Mouse (Mus musculus) limb, embryonic 14.5 days (tissue): ENCODE data around the gene Gm28372. TPM values are rescaled to one million over a fixed set of nuclear protein-coding genes. Genes with fewer than 3 reads are reported as not detected.

ENCODE experiments used
- ATAC-seq: fragments of 200-750 bp; cut with Nextera tagmentation; 2 replicates; pipeline ENCODE4 v1.8.0; 2017; ENCODE audit warnings: low read depth, moderate number of reproducible peaks, moderate TSS enrichment; ENCODE audit not compliant: low FRiP score
- DNase-seq: peaks from one replicate; pipeline ENCODE4 v3.0.0-alpha.2; 2015; ENCODE audit warnings: low spot score
- H3K27ac ChIP-seq: fragments of 300-500 bp; sonication (generic); replicated peaks from 2 replicates; pipeline ENCODE4 v1.5.1; 2014; ENCODE audit warnings: low read depth, mild to moderate bottlenecking, low read length, moderate library complexity, mixed read lengths
- H3K27me3 ChIP-seq: fragments of 300-500 bp; sonication (generic); 2 replicates; pipeline ENCODE4 v1.6.1; 2014; ENCODE audit warnings: low read length, mixed read lengths; ENCODE audit not compliant: control insufficient read depth, insufficient read depth
- H3K36me3 ChIP-seq: fragments of 300-500 bp; sonication (generic); 2 replicates; pipeline ENCODE4 v1.6.1; 2014; ENCODE audit warnings: mild to moderate bottlenecking, low read length, moderate library complexity, mixed read lengths; ENCODE audit not compliant: control insufficient read depth, insufficient read depth
- H3K4me1 ChIP-seq: fragments of 300-500 bp; sonication (generic); 2 replicates; pipeline ENCODE4 v1.6.1; 2014; ENCODE audit warnings: antibody characterized with exemption, low read length, mixed read lengths; ENCODE audit not compliant: control insufficient read depth, insufficient read depth
- H3K4me2 ChIP-seq: fragments of 300-500 bp; sonication (generic); replicated peaks from 2 replicates; pipeline ENCODE4 v1.6.1; 2014; ENCODE audit warnings: low read depth, mild to moderate bottlenecking, low read length, moderate library complexity; ENCODE audit not compliant: severe bottlenecking
- H3K4me3 ChIP-seq: fragments of 300-500 bp; sonication (generic); replicated peaks from 2 replicates; pipeline ENCODE4 v1.5.1; 2014; ENCODE audit warnings: low read length
- H3K9ac ChIP-seq: fragments of 300-500 bp; sonication (generic); 2 replicates; pipeline ENCODE4 v1.6.1; 2014; ENCODE audit warnings: mild to moderate bottlenecking, low read depth, low read length, moderate library complexity; ENCODE audit not compliant: severe bottlenecking
- H3K9me3 ChIP-seq: fragments of 300-500 bp; sonication (generic); 2 replicates; pipeline ENCODE4 v1.6.1; 2016; ENCODE audit warnings: low read length; ENCODE audit not compliant: control insufficient read depth
- POLR2A ChIP-seq: fragments of 200-500 bp; IDR thresholded peaks from 2 replicates; pipeline ENCODE4 v1.8.0; 2012; ENCODE audit warnings: inconsistent platforms, mild to moderate bottlenecking, moderate library complexity, borderline replicate concordance; ENCODE audit not compliant: insufficient read depth, insufficient read length; ENCODE audit errors: extremely low read depth
- WGBS: fragments of 180-500 bp; shearing (Covaris S2); extraction: QIAGEN DNeasy Blood & Tissue Kit; methylation state at CpG from one replicate; pipeline ENCODE4 v1.1.7; 2014; 5-methylcytosine and 5-hydroxymethylcytosine counted together
- polyA plus RNA-seq, 2 experiments: library from polyadenylated mRNA; depleted of rRNA in 1 of 2; stranded (reverse) in 1 of 2; unstranded in 1 of 2; fragments of >200 nt; fragmentation: Nextera tagmentation in 1 of 2; extraction: Ambion mirVana in 1 of 2; gene quantifications; 2 replicates each; pipeline versions ENCODE4 v1.2.1 to v1.2.3; 2012 to 2014

The Gm28372 gene
- polyA plus RNA-seq, 2 experiments = not detected

DNA sequence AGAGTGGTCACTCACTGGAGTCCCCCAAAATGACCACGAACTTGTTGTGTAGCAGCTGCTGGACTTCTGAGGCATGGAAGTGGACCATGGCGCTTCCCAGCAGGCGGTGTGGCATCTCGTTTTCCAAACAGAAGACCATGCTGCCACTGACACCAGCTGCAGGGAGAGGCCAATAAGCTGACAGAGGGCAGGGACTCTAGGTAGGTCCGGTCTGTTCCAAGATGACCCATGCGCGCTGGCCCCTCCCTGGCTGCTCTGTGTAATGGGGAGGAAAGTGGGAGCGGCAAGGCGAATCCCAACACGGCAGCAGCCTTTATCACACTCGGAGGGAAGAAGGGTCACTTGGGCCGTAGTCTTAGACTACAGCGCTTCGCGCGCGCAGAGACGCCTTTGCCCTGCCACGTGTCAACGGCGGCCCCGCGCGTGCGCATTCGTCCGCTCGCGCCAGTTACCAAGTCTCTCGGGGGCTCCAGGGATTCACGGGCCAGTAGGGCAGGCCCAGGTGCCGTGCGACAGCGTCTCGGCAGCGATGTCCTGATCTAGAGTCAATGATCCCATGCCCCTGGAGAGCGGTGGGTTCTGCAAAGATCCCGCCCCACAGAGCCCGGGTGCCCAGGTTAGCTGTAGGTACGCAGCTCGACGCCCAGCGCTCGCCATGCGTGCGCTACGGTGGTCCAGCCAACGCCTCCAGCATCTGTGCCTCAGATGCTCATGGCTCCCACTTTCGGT lies 18.5 kb downstream of the Gm28372 start:
- TF ChIP-seq POLR2A = no peak; the same call in 1 of the 2 replicates
- ATAC-seq = peak; percentile 74
- 16% methylated on average over 45 of the region's 49 CpGs for WGBS

DNA sequence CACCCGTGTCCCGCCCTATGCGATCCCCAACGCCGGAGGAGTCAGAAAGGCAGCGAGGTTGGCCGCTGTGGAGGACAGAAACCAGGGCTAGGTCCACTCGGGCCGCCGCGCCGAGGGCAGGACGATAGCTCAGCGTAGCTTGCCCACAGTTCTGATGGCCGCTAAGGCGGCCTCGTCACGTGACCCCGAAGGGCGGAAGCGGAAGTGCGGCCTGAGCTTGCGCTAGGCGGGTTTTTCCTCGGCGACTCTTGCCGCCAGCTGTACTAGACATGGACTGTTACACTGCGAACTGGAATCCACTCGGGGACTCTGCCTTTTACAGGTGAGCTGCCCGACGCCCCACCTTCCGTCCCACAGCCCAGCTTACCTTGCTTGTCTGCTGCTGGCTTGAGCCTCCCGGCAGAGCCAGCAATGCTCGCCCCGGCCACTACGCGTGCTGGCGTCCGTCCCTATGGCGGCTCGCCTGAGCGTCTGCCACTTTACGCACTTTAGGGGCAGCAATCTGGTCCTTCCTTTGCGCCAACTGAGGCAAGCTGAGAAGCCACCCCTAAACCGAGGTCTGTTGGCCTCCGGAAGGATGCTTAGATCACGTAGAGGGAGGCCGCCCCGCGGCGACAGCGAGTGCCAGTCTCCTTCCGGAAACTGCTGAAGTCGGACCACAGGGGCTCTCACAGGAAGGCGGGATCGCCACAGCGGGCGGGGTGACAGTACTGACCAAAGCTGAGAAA lies 19.3 kb downstream of the Gm28372 start, which contains the start of the genes Vps16 and Pced1a:
Gene Vps16, plus strand, starts transcription at position 214 of the 728 bp plus-strand sequence.
Gene Pced1a, minus strand, starts transcription at position 576 of the 728 bp plus-strand sequence.
- Histone ChIP-seq H3K4me1 (peaks cover 17% of the 10 kb centered on the region), H3K36me3 (0 out of 2 replicates have a peak, but pooled peaks cover 7% of the 10 kb centered on the region), H3K9ac (peak within 1 kb of the TSS; percentile 70), H3K4me2 (peak within 1 kb of the TSS; percentile 89), H3K4me3 (peak within 1 kb of the TSS; percentile 71), H3K27me3 (no peaks in the 10 kb centered on the region), H3K27ac (peak within 1 kb of the TSS; percentile 95), H3K9me3 (no peaks in the 10 kb centered on the region)
- ATAC-seq = peak; percentile 97
- peak; percentile 90 for DNase-seq
- TF ChIP-seq POLR2A = peak; percentile 80; the same call in 1 of the 2 replicates
- WGBS = under 1% methylated on average over 58 of the region's 58 CpGs

More for the DNA sequence above, 18.5 kb downstream of the Gm28372 start:
- H3K9ac ChIP-seq = peak overlapping the region; percentile 70
- H3K27me3 ChIP-seq = no peaks in the 10 kb centered on the region
- peaks cover 17% of the 10 kb centered on the region for H3K4me1 ChIP-seq
- peak overlapping the region; percentile 71 for H3K4me3 ChIP-seq
- peak overlapping the region; percentile 95 for H3K27ac ChIP-seq
- peak; percentile 68 for DNase-seq
- peak overlapping the region; percentile 89 for H3K4me2 ChIP-seq
- H3K9me3 ChIP-seq = no peaks in the 10 kb centered on the region
- peaks cover 14% of the 10 kb centered on the region for H3K36me3 ChIP-seq

DNA sequence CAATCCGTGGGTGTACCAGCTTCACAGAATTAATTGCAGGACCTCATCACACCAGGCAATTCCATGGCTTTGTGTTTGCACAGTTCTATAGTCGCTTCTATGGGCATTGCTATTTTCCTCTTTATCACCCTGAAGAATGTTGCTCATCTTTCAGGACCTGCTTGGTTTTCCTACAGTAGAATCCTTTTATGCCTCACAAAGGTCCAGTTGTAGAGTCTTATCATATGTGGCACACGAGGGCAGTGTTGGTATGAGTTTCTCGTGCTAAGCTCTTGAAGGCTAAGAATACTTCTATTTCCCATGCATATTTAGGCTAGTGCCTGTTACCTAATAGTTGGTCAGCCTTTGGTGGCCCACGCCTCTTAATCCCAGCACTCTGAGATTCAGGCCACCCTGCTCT lies 20.1 kb downstream of the Gm28372 start:
- DNase-seq (no peak), ATAC-seq (no peak)
- H3K4me1 ChIP-seq = peaks cover 17% of the 10 kb centered on the region
- H3K9me3 ChIP-seq = no peaks in the 10 kb centered on the region
- H3K27me3 ChIP-seq = no peaks in the 10 kb centered on the region
- peak overlapping the region; percentile 70 for H3K9ac ChIP-seq
- no peak for TF ChIP-seq POLR2A
- H3K4me2 ChIP-seq = peak overlapping the region; percentile 89
- H3K4me3 ChIP-seq = peak overlapping the region; percentile 71
- WGBS = 51% methylated on average over 5 of the region's 5 CpGs
- no peak overlapping the region for H3K27ac ChIP-seq
- H3K36me3 ChIP-seq = 0 out of 2 replicates have a peak, but pooled peaks cover 3% of the 10 kb centered on the region

DNA sequence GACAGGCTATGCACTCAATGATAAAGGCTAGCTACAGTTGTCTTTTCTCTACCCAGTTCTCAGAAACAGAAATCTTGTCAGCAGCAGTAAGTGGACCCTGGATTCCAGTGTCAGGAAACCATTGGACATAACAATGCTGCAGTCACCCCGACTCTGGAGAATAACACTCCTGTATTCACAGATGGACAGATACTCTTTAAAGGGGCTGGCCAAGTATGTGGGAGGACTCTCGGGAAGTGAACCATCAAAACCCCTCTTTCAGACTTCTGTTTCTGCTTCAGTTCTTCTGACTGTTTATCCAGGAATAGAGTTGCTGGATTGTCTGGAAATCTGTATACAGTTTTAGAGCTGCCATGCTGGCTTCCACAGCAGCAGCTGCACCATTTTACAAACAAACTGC lies 24.8 kb downstream of the Gm28372 start:
- Histone ChIP-seq H3K4me1 (peaks cover 6% of the 10 kb centered on the region), H3K27me3 (no peaks in the 10 kb centered on the region), H3K9me3 (no peaks in the 10 kb centered on the region), H3K9ac (no peak overlapping the region), H3K4me3 (no peak overlapping the region), H3K4me2 (no peak overlapping the region), H3K27ac (no peak overlapping the region), H3K36me3 (peaks cover 17% of the 10 kb centered on the region)
- 90% methylated on average over 2 of the region's 2 CpGs for WGBS
- DNase-seq = no peak
- TF ChIP-seq POLR2A = no peak
- no peak for ATAC-seq

DNA sequence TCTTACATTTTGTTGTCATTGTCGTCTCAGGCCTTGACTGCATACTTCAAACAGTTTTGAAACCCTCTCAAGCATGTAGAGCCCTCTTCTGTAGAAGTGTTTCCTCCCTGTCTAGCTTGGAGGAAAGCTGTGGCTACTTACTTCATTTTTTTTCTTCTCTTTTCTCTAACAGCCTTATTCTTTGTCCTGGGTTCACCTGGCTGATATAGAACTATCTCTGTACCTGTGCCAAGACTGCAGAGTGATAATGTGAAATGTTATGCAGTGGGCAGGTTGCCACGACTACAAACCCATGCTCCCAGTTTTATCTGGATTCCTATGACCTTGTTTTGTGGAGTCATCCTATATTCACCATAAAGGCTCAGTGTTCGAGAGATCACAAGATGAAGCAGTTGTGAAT lies 25.4 kb downstream of the Gm28372 start:
- no peak overlapping the region for H3K9ac ChIP-seq
- no peak for TF ChIP-seq POLR2A
- no peaks in the 10 kb centered on the region for H3K27me3 ChIP-seq
- ATAC-seq = no peak
- H3K4me1 ChIP-seq = no peaks in the 10 kb centered on the region
- H3K27ac ChIP-seq = no peak overlapping the region
- H3K36me3 ChIP-seq = peaks cover 17% of the 10 kb centered on the region
- no peaks in the 10 kb centered on the region for H3K9me3 ChIP-seq
- DNase-seq = no peak
- 87% methylated on average over 3 of the region's 3 CpGs for WGBS
- no peak overlapping the region for H3K4me2 ChIP-seq
- H3K4me3 ChIP-seq = no peak overlapping the region
